Mouse (Mus musculus) heart, adult 2 months (tissue): ENCODE results near the gene Olah. TPM values are rescaled to one million over a fixed set of nuclear protein-coding genes. Genes with fewer than 3 reads are reported as not detected.

Experiments
- DNase-seq, 2 experiments: peaks; one replicate each; pipeline ENCODE4 v3.0.0; 2021
- H3K27ac ChIP-seq: fragments of 200-600 bp; 2 replicates; pipeline ENCODE4 v1.8.1; 2022
- H3K27me3 ChIP-seq: fragments of 200-500 bp; 2 replicates; pipeline ENCODE4 v1.6.1; 2012; ENCODE audit warnings: mild to moderate bottlenecking, low read length, inconsistent platforms, mixed read lengths; ENCODE audit not compliant: control insufficient read depth, insufficient read depth
- H3K36me3 ChIP-seq: fragments of 200-500 bp; 2 replicates; pipeline ENCODE4 v1.6.1; 2012; ENCODE audit warnings: low read length, inconsistent platforms; ENCODE audit not compliant: control insufficient read depth, insufficient read depth
- H3K4me1 ChIP-seq: fragments of 200-500 bp; 2 replicates; pipeline ENCODE4 v1.6.1; 2011; ENCODE audit warnings: low read length; ENCODE audit not compliant: control insufficient read depth, insufficient read depth
- H3K4me3 ChIP-seq: fragments of 200-600 bp; 2 replicates; pipeline ENCODE4 v1.8.1; 2022
- H3K79me2 ChIP-seq: fragments of 200-500 bp; replicated peaks from 2 replicates; pipeline ENCODE4 v1.6.1; 2012; ENCODE audit warnings: mild to moderate bottlenecking, inconsistent platforms, low read length, moderate library complexity, mixed read lengths; ENCODE audit not compliant: control insufficient read depth, insufficient read depth
- H3K9ac ChIP-seq: fragments of 200-500 bp; 2 replicates; pipeline ENCODE4 v1.6.1; 2012; ENCODE audit warnings: low read depth, mild to moderate bottlenecking, control low read depth, inconsistent platforms, low read length, mixed read lengths
- CTCF ChIP-seq: fragments of 200-600 bp; IDR thresholded peaks from 2 replicates; pipeline ENCODE4 v1.8.1; 2022; ENCODE audit warnings: antibody characterized with exemption, mild to moderate bottlenecking, moderate library complexity
- EP300 ChIP-seq: fragments of 200-500 bp; IDR thresholded peaks from 2 replicates; pipeline ENCODE4 v1.6.1; 2011; ENCODE audit warnings: low read depth, low read length, control low read depth; ENCODE audit not compliant: insufficient read depth
- POLR2A ChIP-seq: fragments of 200-500 bp; IDR thresholded peaks from 2 replicates; pipeline ENCODE4 v1.6.1; 2011; ENCODE audit warnings: mild to moderate bottlenecking, low read depth, low read length, control low read depth; ENCODE audit not compliant: insufficient read depth
- WGBS: fragments of 180-500 bp; shearing (Covaris S2); methylation state at CpG from one replicate; pipeline ENCODE4 v1.1.7; 2018; 5-methylcytosine and 5-hydroxymethylcytosine counted together
- intact Hi-C: fragments of 180-260 bp; cut with DNase I; formaldehyde crosslinking; loops from one replicate; pipeline ENCODE4 v1.15.1; 2025
- polyA plus RNA-seq: library from polyadenylated mRNA; depleted of rRNA; stranded (reverse); fragments of >200 nt; gene quantifications from 2 replicates; pipeline ENCODE4 v1.2.3, GENCODE M21; 2012
- total RNA-seq, 2 experiments: library from RNA; stranded (reverse); gene quantifications; 2 replicates each; pipeline ENCODE4 v1.2.3; 2021

The Olah gene
- total and polyA plus RNA-seq, 3 experiments, result not detected

- Histone ChIP-seq H3K9ac (peak overlapping the region; percentile 64), H3K4me3 (peak overlapping the region; percentile 70), H3K27ac (peak overlapping the region; percentile 15; the same call in 1 of the 2 replicates), H3K36me3 (no peaks in the 10 kb centered on the region), H3K27me3 (no peaks in the 10 kb centered on the region), H3K79me2 (no peaks in the 10 kb centered on the region), H3K4me1 (no peaks in the 10 kb centered on the region)
- DNase-seq, result no peak
- TF ChIP-seq POLR2A (no peak), EP300 (no peak), CTCF (no peak)
- intact Hi-C loops, result loop anchor here (5.0 kb wide), 3 partner anchors 48 to 142 kb away; partner anchors contain the start of genes Nmt2 and Rpp38
- WGBS, result 7% methylated on average over 10 of the region's 10 CpGs
These were observed 27.5 kb upstream of the Olah start for GRCm38 (mm10) chr2:3424579-3424910.

GRCm38 (mm10) chr2:3423841-3424578 is 27.0 kb upstream of the Olah start, which contains the start of gene Dclre1c:
Dclre1c (plus strand) TSS chr2:3424131.
- H3K36me3 ChIP-seq, result no peaks in the 10 kb centered on the region
- H3K9ac ChIP-seq, result peak within 1 kb of the TSS; percentile 64
- H3K27ac ChIP-seq, result peak within 1 kb of the TSS; percentile 15; the same call in 1 of the 2 replicates
- H3K79me2 ChIP-seq, result no peaks in the 10 kb centered on the region
- 1% methylated on average over 29 of the region's 29 CpGs for WGBS
- H3K4me3 ChIP-seq, result peak within 1 kb of the TSS; percentile 70
- H3K4me1 ChIP-seq, result no peaks in the 10 kb centered on the region
- intact Hi-C loops, result loop anchor here (2.0 to 5.0 kb wide), 4 partner anchors 48 to 142 kb away; partner anchors contain the start of genes Nmt2 and Rpp38
- H3K27me3 ChIP-seq, result no peaks in the 10 kb centered on the region
- peak; percentile 71 for TF ChIP-seq POLR2A
- TF ChIP-seq EP300, result peak; percentile 76; the same call in 1 of the 2 replicates
- no peak for TF ChIP-seq CTCF
- peak; percentile 88 to 93 for DNase-seq

- WGBS, result 59% methylated on average over 3 of the region's 3 CpGs
- Histone ChIP-seq H3K27ac (no peak within 1 kb of the TSS), H3K9ac (no peak within 1 kb of the TSS), H3K4me1 (no peaks in the 10 kb centered on the region), H3K4me3 (no peak within 1 kb of the TSS; the same call in 1 of the 2 replicates), H3K27me3 (no peaks in the 10 kb centered on the region), H3K36me3 (no peaks in the 10 kb centered on the region), H3K79me2 (no peaks in the 10 kb centered on the region)
- no peak for TF ChIP-seq CTCF
- TF ChIP-seq EP300, result no peak
- TF ChIP-seq POLR2A, result no peak
- intact Hi-C loops, result loop anchor here (2.0 to 5.0 kb wide), 4 partner anchors 50 to 140 kb away; partner anchors contain the start of genes Nmt2 and Rpp38
- no peak for DNase-seq
These were observed 25.5 kb upstream of the Olah start, which contains the start of gene Meig1 for GRCm38 (mm10) chr2:3422548-3422947. Meig1 (minus strand) TSS chr2:3422648.

GRCm38 (mm10) chr2:3420157-3420556 is 23.1 kb upstream of the Olah start:
- no peak overlapping the region for H3K27ac ChIP-seq
- 90% methylated on average over 4 of the region's 4 CpGs for WGBS
- no peaks in the 10 kb centered on the region for H3K36me3 ChIP-seq
- H3K4me3 ChIP-seq, result no peak overlapping the region
- no peak for TF ChIP-seq CTCF
- intact Hi-C loops, result loop anchor here (5.0 kb wide), 3 partner anchors 52 to 138 kb away; partner anchors contain the start of genes Nmt2 and Rpp38
- H3K4me1 ChIP-seq, result no peaks in the 10 kb centered on the region
- no peak overlapping the region for H3K9ac ChIP-seq
- H3K27me3 ChIP-seq, result no peaks in the 10 kb centered on the region
- no peak for DNase-seq
- no peaks in the 10 kb centered on the region for H3K79me2 ChIP-seq

- 2% methylated on average over 38 of the region's 38 CpGs for WGBS
- no peak for TF ChIP-seq CTCF
- no peak for TF ChIP-seq EP300
- no peak; the same call in 1 of the 2 replicates for TF ChIP-seq POLR2A
- Histone ChIP-seq H3K4me3 (peak overlapping the region; percentile 43), H3K79me2 (no peaks in the 10 kb centered on the region), H3K27ac (no peak overlapping the region; the same call in 1 of the 2 replicates), H3K9ac (peak overlapping the region; percentile 52), H3K36me3 (no peaks in the 10 kb centered on the region), H3K27me3 (no peaks in the 10 kb centered on the region), H3K4me1 (no peaks in the 10 kb centered on the region)
- peak; percentile 97 for DNase-seq
- intact Hi-C loops, result loop anchor here (10.0 kb wide), 1 partner anchor 304 kb away; the partner anchor contains the start of gene Fam171a1
These were observed 21.9 kb upstream of the Olah start for GRCm38 (mm10) chr2:3418883-3419431.

- Histone ChIP-seq H3K27ac (no peak overlapping the region), H3K4me1 (no peaks in the 10 kb centered on the region), H3K79me2 (no peaks in the 10 kb centered on the region), H3K27me3 (no peaks in the 10 kb centered on the region), H3K36me3 (no peaks in the 10 kb centered on the region), H3K9ac (no peak overlapping the region), H3K4me3 (no peak overlapping the region)
- intact Hi-C loops, result loop anchor here (10.0 kb wide), 1 partner anchor 301 kb away; the partner anchor contains the start of gene Fam171a1
- WGBS, result 68% methylated on average over 1 of the region's 1 CpGs
- no peak for DNase-seq
- TF ChIP-seq POLR2A, result no peak
- no peak for TF ChIP-seq EP300
- TF ChIP-seq CTCF, result no peak
These were observed 18.7 kb upstream of the Olah start for GRCm38 (mm10) chr2:3415676-3416075.
